Mouse (Mus musculus) E14TG2a.4 (cell line): ENCODE measurements around the gene Hs3st4.

Source experiments
- H3K27me3 ChIP-seq: 2 replicates; pipeline ENCODE4 v1.6.1; 2014; ENCODE audit warnings: low read length, control low read depth; ENCODE audit not compliant: insufficient read depth
- H3K36me3 ChIP-seq: 2 replicates; pipeline ENCODE4 v1.6.1; 2014; ENCODE audit warnings: low read length, control low read depth; ENCODE audit not compliant: insufficient read depth
- H3K4me1 ChIP-seq: replicated peaks from 2 replicates; pipeline ENCODE4 v1.6.1; 2014; ENCODE audit warnings: low read depth, low read length, control low read depth
- H3K4me3 ChIP-seq: replicated peaks from 2 replicates; pipeline ENCODE4 v1.5.1; 2014; ENCODE audit warnings: mild to moderate bottlenecking, low read length
- H3K9me3 ChIP-seq: 2 replicates; pipeline ENCODE4 v1.6.1; 2014; ENCODE audit warnings: low read length, control low read depth
- CTCF ChIP-seq: conservative IDR thresholded peaks from 2 replicates; pipeline ENCODE4 v1.5.1; 2014; ENCODE audit warnings: low read length
- NANOG ChIP-seq: IDR thresholded peaks from 2 replicates; pipeline ENCODE4 v1.6.1; 2014; ENCODE audit warnings: borderline replicate concordance, low read length, mixed read lengths
- POU5F1 ChIP-seq: IDR thresholded peaks from 2 replicates; pipeline ENCODE4 v1.6.1; 2014; ENCODE audit warnings: low read length, borderline replicate concordance

Hs3st4 gene

GRCm38 (mm10) chr7:124047382-124047781, 64.7 kb downstream of the Hs3st4 start:
- Histone ChIP-seq H3K9me3 (no peaks in the 10 kb centered on the region), H3K4me3 (no peak overlapping the region), H3K36me3 (no peaks in the 10 kb centered on the region), H3K27me3 (no peaks in the 10 kb centered on the region), H3K4me1 (no peaks in the 10 kb centered on the region)
- TF ChIP-seq CTCF (no peak), POU5F1 (no peak)

GRCm38 (mm10) chr7:124048971-124049370, 66.3 kb downstream of the Hs3st4 start:
- no peak overlapping the region for H3K4me3 ChIP-seq
- no peaks in the 10 kb centered on the region for H3K27me3 ChIP-seq
- H3K9me3 ChIP-seq = no peaks in the 10 kb centered on the region
- TF ChIP-seq CTCF (no peak), NANOG (no peak)
- H3K4me1 ChIP-seq = no peaks in the 10 kb centered on the region
- H3K36me3 ChIP-seq = no peaks in the 10 kb centered on the region

GRCm38 (mm10) chr7:124050421-124050820, 67.8 kb downstream of the Hs3st4 start:
- Histone ChIP-seq H3K9me3 (no peaks in the 10 kb centered on the region), H3K4me1 (no peaks in the 10 kb centered on the region), H3K4me3 (no peak overlapping the region), H3K36me3 (no peaks in the 10 kb centered on the region), H3K27me3 (no peaks in the 10 kb centered on the region)
- no peak for TF ChIP-seq NANOG
- no peak for TF ChIP-seq CTCF

GRCm38 (mm10) chr7:124083741-124084140, 101.1 kb downstream of the Hs3st4 start:
- Histone ChIP-seq H3K27me3 (no peaks in the 10 kb centered on the region), H3K9me3 (no peaks in the 10 kb centered on the region), H3K36me3 (no peaks in the 10 kb centered on the region), H3K4me1 (peaks cover 49% of the 10 kb centered on the region), H3K4me3 (no peak overlapping the region)
- TF ChIP-seq CTCF = no peak
- peak; percentile 7; the same call in 1 of the 2 replicates for TF ChIP-seq NANOG
- TF ChIP-seq POU5F1 = no peak

- Histone ChIP-seq H3K9me3 (no peaks in the 10 kb centered on the region), H3K4me3 (no peak overlapping the region), H3K4me1 (0 out of 2 replicates have a peak, but pooled peaks cover 3% of the 10 kb centered on the region), H3K36me3 (no peaks in the 10 kb centered on the region), H3K27me3 (no peaks in the 10 kb centered on the region)
- TF ChIP-seq POU5F1 (no peak), CTCF (peak; percentile 55)
Observed at GRCm38 (mm10) chr7:124129019-124129418, 146.3 kb downstream of the Hs3st4 start.

- H3K4me3 ChIP-seq = no peak overlapping the region
- 0 out of 2 replicates have a peak, but pooled peaks cover 3% of the 10 kb centered on the region for H3K4me1 ChIP-seq
- no peaks in the 10 kb centered on the region for H3K36me3 ChIP-seq
- TF ChIP-seq NANOG (no peak), CTCF (no peak), POU5F1 (no peak)
- no peaks in the 10 kb centered on the region for H3K27me3 ChIP-seq
- no peaks in the 10 kb centered on the region for H3K9me3 ChIP-seq
Observed at GRCm38 (mm10) chr7:124131312-124131711, 148.6 kb downstream of the Hs3st4 start.

- Histone ChIP-seq H3K4me1 (0 out of 2 replicates have a peak, but pooled peaks cover 3% of the 10 kb centered on the region), H3K27me3 (no peaks in the 10 kb centered on the region), H3K9me3 (no peaks in the 10 kb centered on the region), H3K4me3 (no peak overlapping the region), H3K36me3 (no peaks in the 10 kb centered on the region)
- TF ChIP-seq NANOG = no peak
- TF ChIP-seq CTCF = no peak
- TF ChIP-seq POU5F1 = no peak
Observed at GRCm38 (mm10) chr7:124136133-124136532, 153.5 kb downstream of the Hs3st4 start.

- no peaks in the 10 kb centered on the region for H3K4me1 ChIP-seq
- TF ChIP-seq CTCF = no peak
- H3K36me3 ChIP-seq = no peaks in the 10 kb centered on the region
- H3K4me3 ChIP-seq = no peak overlapping the region
- no peaks in the 10 kb centered on the region for H3K27me3 ChIP-seq
- H3K9me3 ChIP-seq = no peaks in the 10 kb centered on the region
Observed at GRCm38 (mm10) chr7:124141229-124141628, 158.6 kb downstream of the Hs3st4 start.

- Histone ChIP-seq H3K4me3 (no peak overlapping the region), H3K27me3 (no peaks in the 10 kb centered on the region)
Observed at GRCm38 (mm10) chr7:124150901-124151300, 168.2 kb downstream of the Hs3st4 start.

More at GRCm38 (mm10) chr7:124150901-124151300, 168.2 kb downstream of the Hs3st4 start:
- TF ChIP-seq NANOG = no peak
- no peak for TF ChIP-seq CTCF
- TF ChIP-seq POU5F1 = no peak
- no peaks in the 10 kb centered on the region for H3K9me3 ChIP-seq
- no peaks in the 10 kb centered on the region for H3K36me3 ChIP-seq
- H3K4me1 ChIP-seq = no peaks in the 10 kb centered on the region
